Mouse (Mus musculus) kidney, postnatal 0 days (tissue): ENCODE data around the gene C3ar1. TPM values are rescaled to one million over a fixed set of nuclear protein-coding genes. Genes with fewer than 3 reads are reported as not detected.
A peak's percentile ranks its signal among the peaks of the same experiment; 100 is the strongest.

ENCODE experiments used
- ATAC-seq: fragments of 200-750 bp; cut with Nextera tagmentation; replicated peaks from 2 replicates; pipeline ENCODE4 v1.8.0; 2017; ENCODE audit warnings: low read depth, moderate number of reproducible peaks, moderate TSS enrichment, moderate library complexity; ENCODE audit not compliant: low FRiP score
- DNase-seq: peaks from one replicate; pipeline ENCODE4 v3.0.0-alpha.2; 2016; ENCODE audit warnings: low spot score
- H3K27ac ChIP-seq: fragments of 300-500 bp; sonication (generic); 2 replicates; pipeline ENCODE4 v1.5.1; 2014; ENCODE audit warnings: mild to moderate bottlenecking
- H3K27me3 ChIP-seq: fragments of 300-500 bp; sonication (generic); 2 replicates; pipeline ENCODE4 v1.6.1; 2014; ENCODE audit warnings: low read length, mixed read lengths; ENCODE audit not compliant: insufficient read depth
- H3K36me3 ChIP-seq: fragments of 300-500 bp; sonication (generic); 2 replicates; pipeline ENCODE4 v1.6.1; 2014; ENCODE audit warnings: low read length, mixed read lengths; ENCODE audit not compliant: insufficient read depth
- H3K4me1 ChIP-seq: fragments of 300-500 bp; sonication (generic); replicated peaks from 2 replicates; pipeline ENCODE4 v1.6.1; 2014; ENCODE audit warnings: antibody characterized with exemption, low read length, mixed read lengths; ENCODE audit not compliant: insufficient read depth
- H3K4me2 ChIP-seq: fragments of 300-500 bp; sonication (generic); 2 replicates; pipeline ENCODE4 v1.6.1; 2014; ENCODE audit warnings: mild to moderate bottlenecking, low read length, moderate library complexity, mixed read lengths
- H3K4me3 ChIP-seq: fragments of 300-500 bp; sonication (generic); replicated peaks from 2 replicates; pipeline ENCODE4 v1.5.1; 2014; ENCODE audit warnings: low read depth, low read length
- H3K9ac ChIP-seq: fragments of 300-500 bp; sonication (generic); 2 replicates; pipeline ENCODE4 v1.6.1; 2014; ENCODE audit warnings: low read depth, low read length
- H3K9me3 ChIP-seq: fragments of 300-500 bp; sonication (generic); replicated peaks from 2 replicates; pipeline ENCODE4 v1.6.1; 2016; ENCODE audit warnings: low read length, inconsistent platforms, mixed read lengths
- CTCF ChIP-seq: IDR thresholded peaks from 2 replicates; pipeline ENCODE4 v1.5.1; 2016; ENCODE audit warnings: antibody characterized with exemption, low read depth, mild to moderate bottlenecking, moderate library complexity
- WGBS: fragments of 180-500 bp; shearing (Covaris S2); extraction: QIAGEN DNeasy Blood & Tissue Kit; methylation state at CpG from one replicate; pipeline ENCODE4 v1.1.7; 2014; 5-methylcytosine and 5-hydroxymethylcytosine counted together
- polyA plus RNA-seq: library from polyadenylated mRNA; unstranded; fragments of >200 nt; fragmentation: Nextera tagmentation; extraction: Ambion mirVana; gene quantifications from 2 replicates; pipeline ENCODE4 v1.2.1, GENCODE M21; 2015

C3ar1 gene
- polyA plus RNA-seq, 1 experiment from 2014 or later = 2.1 TPM

DNA sequence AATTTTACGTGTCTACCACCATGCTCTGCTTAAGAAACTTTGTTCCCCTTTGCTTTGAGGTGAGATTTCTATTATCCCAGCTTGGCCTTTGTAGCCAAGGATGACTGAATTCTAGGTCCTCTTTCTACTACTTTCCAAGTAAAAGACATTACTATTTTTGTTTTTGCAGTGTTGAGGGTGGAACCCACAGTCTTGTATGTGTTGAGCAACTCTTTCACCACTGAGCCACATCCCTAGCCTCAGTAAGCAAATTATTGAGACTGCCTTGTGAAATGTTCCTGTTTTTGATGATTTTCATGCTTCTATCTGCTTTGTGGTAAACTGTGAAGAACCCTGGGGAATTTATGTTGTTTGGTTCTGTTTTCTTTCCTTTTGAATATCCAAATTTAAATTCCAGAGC is 6.9 kb upstream of the C3ar1 start:
- 89% methylated on average over 1 of the region's 1 CpGs for WGBS
- H3K9ac ChIP-seq = no peak overlapping the region

DNA sequence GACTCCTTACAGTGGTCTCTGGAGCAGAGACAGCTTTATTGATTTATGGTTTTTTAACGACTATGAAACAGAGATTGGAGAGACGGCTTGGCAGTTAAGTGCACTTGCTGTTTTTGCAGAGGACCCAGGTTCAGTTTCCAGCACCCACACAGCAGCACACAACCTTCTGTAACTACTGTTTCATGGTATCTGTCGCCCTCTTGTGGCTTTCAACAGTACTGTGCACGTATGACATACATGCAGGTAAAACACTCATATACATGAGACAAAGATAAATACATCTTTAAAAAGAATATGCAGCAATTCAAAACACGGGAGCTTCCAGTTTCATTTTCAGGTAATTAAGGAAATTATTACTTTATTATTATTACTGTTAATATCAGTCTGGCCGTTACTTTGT is 6.5 kb upstream of the C3ar1 start:
- Histone ChIP-seq H3K4me2 (no peak overlapping the region), H3K9me3 (peaks cover 9% of the 10 kb centered on the region), H3K36me3 (no peaks in the 10 kb centered on the region), H3K27ac (no peak overlapping the region), H3K27me3 (no peaks in the 10 kb centered on the region), H3K4me1 (no peaks in the 10 kb centered on the region), H3K4me3 (no peak overlapping the region), H3K9ac (no peak overlapping the region)
- ATAC-seq = no peak
- TF ChIP-seq CTCF = peak; percentile 19; the same call in 1 of the 2 replicates
- 78% methylated on average over 6 of the region's 6 CpGs for WGBS
- DNase-seq = no peak

More for the DNA sequence above, 6.9 kb upstream of the C3ar1 start:
- peaks cover 9% of the 10 kb centered on the region for H3K9me3 ChIP-seq
- H3K27me3 ChIP-seq = no peaks in the 10 kb centered on the region
- TF ChIP-seq CTCF = no peak
- DNase-seq (no peak), ATAC-seq (no peak)
- no peaks in the 10 kb centered on the region for H3K4me1 ChIP-seq
- no peak overlapping the region for H3K4me3 ChIP-seq
- H3K27ac ChIP-seq = no peak overlapping the region
- no peaks in the 10 kb centered on the region for H3K36me3 ChIP-seq
- no peak overlapping the region for H3K4me2 ChIP-seq

DNA sequence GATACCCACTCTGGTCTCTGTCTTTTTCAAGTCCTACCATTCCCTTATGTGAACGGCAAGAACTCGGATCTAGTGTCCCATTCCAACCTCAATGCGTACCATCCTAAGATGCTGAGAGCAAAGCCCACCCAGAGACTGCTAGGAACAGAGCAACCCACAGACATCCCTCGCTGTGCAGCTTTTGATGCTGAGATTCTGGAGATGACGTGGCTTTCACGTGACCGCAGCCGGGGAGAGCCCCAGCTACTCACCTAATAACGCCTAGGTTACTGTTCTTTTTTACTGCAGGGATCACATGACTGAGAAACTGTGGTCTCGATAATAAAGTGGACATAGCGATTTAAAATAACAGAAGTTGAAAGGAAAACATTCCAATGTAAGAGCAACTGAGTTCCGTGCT is 1.4 kb downstream of the C3ar1 start:
- H3K36me3 ChIP-seq = no peaks in the 10 kb centered on the region
- ATAC-seq = no peak
- no peak overlapping the region for H3K4me3 ChIP-seq
- no peaks in the 10 kb centered on the region for H3K27me3 ChIP-seq
- no peak for TF ChIP-seq CTCF
- WGBS = 70% methylated on average over 12 of the region's 12 CpGs
- DNase-seq = no peak
- no peak overlapping the region for H3K9ac ChIP-seq
- no peaks in the 10 kb centered on the region for H3K4me1 ChIP-seq
- H3K9me3 ChIP-seq = no peaks in the 10 kb centered on the region
- H3K27ac ChIP-seq = no peak overlapping the region
- no peak overlapping the region for H3K4me2 ChIP-seq

DNA sequence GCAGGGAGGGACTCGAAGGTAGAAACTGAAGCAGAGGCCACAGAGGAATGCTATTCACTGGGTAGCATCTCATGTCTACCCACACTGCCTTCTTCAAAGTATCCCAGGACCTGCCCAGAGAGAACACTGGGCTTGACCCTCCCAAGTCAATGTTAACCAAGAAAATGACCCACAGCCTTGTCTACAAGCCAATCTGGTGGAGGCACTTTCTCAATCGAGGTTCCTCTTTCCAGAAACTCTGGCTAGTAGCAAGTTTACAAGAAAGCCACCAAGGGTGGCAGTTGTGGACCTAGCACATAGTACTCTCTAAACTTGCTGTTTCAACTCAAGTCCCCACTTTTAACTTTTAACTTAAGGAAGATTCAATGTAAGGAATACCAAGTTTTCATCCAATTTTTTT is 3.3 kb downstream of the C3ar1 start:
- H3K9ac ChIP-seq = no peak overlapping the region
- TF ChIP-seq CTCF = no peak
- H3K9me3 ChIP-seq = no peaks in the 10 kb centered on the region
- no peak overlapping the region for H3K4me2 ChIP-seq
- ATAC-seq (no peak), DNase-seq (no peak)
- no peaks in the 10 kb centered on the region for H3K36me3 ChIP-seq
- no peaks in the 10 kb centered on the region for H3K27me3 ChIP-seq
- H3K4me1 ChIP-seq = no peaks in the 10 kb centered on the region
- H3K27ac ChIP-seq = no peak overlapping the region
- WGBS = 60% methylated on average over 2 of the region's 2 CpGs
- no peak overlapping the region for H3K4me3 ChIP-seq

DNA sequence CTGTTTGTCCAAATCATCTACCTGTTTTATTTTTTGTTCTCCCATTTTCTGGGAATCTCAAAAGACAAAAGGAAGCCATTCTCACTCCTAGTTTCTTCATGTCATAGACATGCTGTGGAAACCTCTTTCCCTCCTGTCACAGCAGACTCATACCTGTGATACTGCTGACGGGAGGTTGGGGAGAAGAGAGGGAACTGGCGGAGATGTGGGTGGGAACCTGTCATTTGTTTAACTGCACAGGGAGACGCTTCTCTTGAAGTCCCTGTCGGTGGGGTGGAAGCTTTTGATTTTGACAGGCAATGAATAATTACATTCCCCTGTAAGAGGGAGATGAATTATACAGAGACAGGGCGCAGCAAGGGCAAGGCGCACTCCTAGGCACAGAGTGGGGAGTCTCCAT is 12.2 kb downstream of the C3ar1 start:
- H3K36me3 ChIP-seq = peaks cover 43% of the 10 kb centered on the region
- no peaks in the 10 kb centered on the region for H3K27me3 ChIP-seq
- no peaks in the 10 kb centered on the region for H3K9me3 ChIP-seq
- no peak overlapping the region for H3K9ac ChIP-seq
- no peak overlapping the region for H3K4me3 ChIP-seq
- TF ChIP-seq CTCF = no peak
- H3K27ac ChIP-seq = no peak overlapping the region
- no peaks in the 10 kb centered on the region for H3K4me1 ChIP-seq
- DNase-seq = no peak
- WGBS = 71% methylated on average over 6 of the region's 6 CpGs
- no peak for ATAC-seq
- H3K4me2 ChIP-seq = no peak overlapping the region

DNA sequence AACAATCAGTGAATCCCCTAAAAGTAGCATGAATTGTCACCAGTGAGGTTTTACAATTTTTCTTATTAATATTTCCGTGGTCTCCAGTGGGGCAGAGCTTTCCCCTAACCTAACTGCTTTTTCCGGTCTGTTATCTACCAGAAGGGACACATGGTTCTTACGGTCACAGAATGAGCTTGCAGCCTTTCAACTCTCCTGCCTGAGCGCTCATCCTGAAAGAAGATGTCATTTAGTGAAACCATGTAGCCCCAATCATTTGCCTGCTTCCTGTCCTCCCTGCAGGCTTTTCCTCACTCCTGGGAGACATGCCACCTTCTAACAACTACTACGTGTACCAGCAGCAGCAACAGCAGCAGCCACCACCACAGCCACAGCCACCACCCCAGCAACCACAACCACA is 18.4 kb downstream of the C3ar1 start:
- ATAC-seq = no peak
- TF ChIP-seq CTCF = no peak

DNA sequence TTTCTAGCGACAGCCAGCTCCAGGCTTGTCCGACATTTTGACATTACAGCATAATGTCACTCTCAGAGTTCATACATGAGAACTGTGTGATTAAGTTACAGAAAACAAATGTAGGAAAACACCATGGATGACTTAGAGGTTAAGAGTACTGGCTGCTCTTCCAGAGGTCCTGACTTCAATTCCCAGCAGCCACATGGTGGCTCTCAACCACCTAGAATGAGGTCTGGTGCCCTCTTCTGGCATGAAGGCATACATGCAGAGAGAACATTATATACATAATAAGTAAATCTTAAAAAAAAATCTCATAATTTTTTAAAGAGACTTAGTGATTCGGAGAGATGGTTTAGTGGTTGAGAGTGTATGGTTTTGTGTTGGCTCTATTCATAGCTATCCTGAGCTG is 19.0 kb downstream of the C3ar1 start:
- Histone ChIP-seq H3K9me3 (no peaks in the 10 kb centered on the region), H3K4me3 (no peak overlapping the region), H3K27ac (no peak overlapping the region), H3K36me3 (peaks cover 87% of the 10 kb centered on the region), H3K4me2 (no peak overlapping the region), H3K9ac (no peak overlapping the region), H3K27me3 (no peaks in the 10 kb centered on the region), H3K4me1 (no peaks in the 10 kb centered on the region)
- peak; percentile 39 for TF ChIP-seq CTCF
- no peak for DNase-seq
- WGBS = 90% methylated on average over 3 of the region's 3 CpGs
- ATAC-seq = no peak

More for the DNA sequence above, 18.4 kb downstream of the C3ar1 start:
- DNase-seq = no peak
- H3K27ac ChIP-seq = no peak overlapping the region
- no peaks in the 10 kb centered on the region for H3K27me3 ChIP-seq
- no peaks in the 10 kb centered on the region for H3K9me3 ChIP-seq
- peaks cover 81% of the 10 kb centered on the region for H3K36me3 ChIP-seq
- H3K9ac ChIP-seq = no peak overlapping the region
- H3K4me3 ChIP-seq = no peak overlapping the region
- no peaks in the 10 kb centered on the region for H3K4me1 ChIP-seq
- 77% methylated on average over 5 of the region's 5 CpGs for WGBS
- H3K4me2 ChIP-seq = no peak overlapping the region
